ENCODE assay signal across 20 mouse cellular contexts in the genomic region with DNA sequence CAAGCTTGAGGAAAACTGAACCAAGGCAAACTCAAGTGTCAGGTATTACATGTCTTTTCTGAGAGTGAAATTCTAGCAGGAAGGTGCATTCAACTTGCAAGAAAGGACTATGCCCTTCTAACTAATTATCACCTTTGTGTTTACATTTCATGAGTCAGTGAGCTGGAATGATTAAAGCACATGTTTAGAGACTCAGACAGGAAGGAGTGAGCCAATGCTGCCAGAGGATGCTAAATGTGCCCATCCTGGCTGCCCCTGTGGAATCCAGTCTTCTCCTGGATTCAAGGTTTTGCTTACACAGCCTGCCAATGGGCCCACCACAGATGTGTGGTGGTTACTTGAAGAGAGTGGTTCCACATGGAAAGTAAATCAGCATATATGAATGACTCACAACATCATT.
A peak's percentile ranks its signal among the peaks of the same experiment; 100 is the strongest.
DNase-seq lines count a peak whose midpoint lies in the region; ATAC-seq and TF ChIP-seq lines count a peak whose summit lies in the region.
"Had no signal": no experiment of that assay in that cellular context is flagged by ENCODE, and none has a peak within 500 bp of the region (broad histone marks: within the 10 kb centered on the region; RNA-seq: fewer than 3 reads in every experiment).

No protein-coding gene starts in this region.

- H3K9ac ChIP-seq in embryonic facial prominence, embryonic 11.5 days (replicated peaks; ENCODE audit: low read length), result no peak overlapping the region
- no peak overlapping the region for H3K9ac ChIP-seq in kidney, embryonic 14.5 days (ENCODE audit: low read depth, low read length)
- H3K9ac ChIP-seq in stomach, postnatal 0 days (ENCODE audit: low read length), result no peak overlapping the region
- no peak overlapping the region for H3K9ac ChIP-seq in liver, postnatal 0 days (replicated peaks)
- H3K9ac ChIP-seq: heart, embryonic 15.5 days; liver, embryonic 14.5 days; midbrain, embryonic 15.5 days had no signal

- no peaks in the 10 kb centered on the region for H3K4me1 ChIP-seq in embryonic facial prominence, embryonic 11.5 days (ENCODE audit: control insufficient read depth, insufficient read depth, low read length)
- peaks cover 22% of the 10 kb centered on the region for H3K4me1 ChIP-seq in embryonic facial prominence, embryonic 10.5 days
- H3K4me1 ChIP-seq in kidney, adult 2 months (ENCODE audit: control insufficient read depth, insufficient read depth, low read length), result no peaks in the 10 kb centered on the region
- peaks cover 6% of the 10 kb centered on the region; the same call in 1 of the 2 replicates for H3K4me1 ChIP-seq in kidney, embryonic 14.5 days (ENCODE audit: control insufficient read depth, insufficient read depth, low read length)
- H3K4me1 ChIP-seq in stomach, postnatal 0 days (replicated peaks; ENCODE audit: control insufficient read depth, insufficient read depth), result no peaks in the 10 kb centered on the region
- H3K4me1 ChIP-seq in liver, postnatal 0 days (ENCODE audit: insufficient read depth), result no peaks in the 10 kb centered on the region
- H3K4me1 ChIP-seq: heart, embryonic 15.5 days; megakaryocyte, embryonic 14.5 days; midbrain, embryonic 15.5 days had no signal

- no peak for TF ChIP-seq POLR2A in kidney, adult 2 months (IDR thresholded peaks at IDR 0.05; ENCODE audit: low read depth, low read length)

- no peak overlapping the region for H3K4me2 ChIP-seq in embryonic facial prominence, embryonic 11.5 days (ENCODE audit: low read depth, low read length)
- no peak overlapping the region for H3K4me2 ChIP-seq in kidney, embryonic 14.5 days (replicated peaks; ENCODE audit: low read depth, low read length)
- no peak overlapping the region for H3K4me2 ChIP-seq in stomach, postnatal 0 days (replicated peaks; ENCODE audit: low read depth)
- no peak overlapping the region for H3K4me2 ChIP-seq in liver, postnatal 0 days (ENCODE audit: low read depth, low read length)
- H3K4me2 ChIP-seq: heart, embryonic 15.5 days; midbrain, embryonic 15.5 days had no signal

- TF ChIP-seq CTCF in kidney, adult 2 months (conservative IDR thresholded peaks at IDR 0.05; ENCODE audit: insufficient read depth, insufficient read length, low read depth, low read length), result no peak
- no peak for TF ChIP-seq CTCF in stomach, postnatal 0 days (IDR thresholded peaks at IDR 0.05; ENCODE audit: low read depth)
- no peak for TF ChIP-seq CTCF in liver, postnatal 0 days (IDR thresholded peaks at IDR 0.05; ENCODE audit: low read depth)

- DNase-seq in embryonic facial prominence, embryonic 11.5 days (ENCODE audit: low spot score), result peak; percentile 15
- DNase-seq in embryonic facial prominence, embryonic 10.5 days (ENCODE audit: low spot score), result no peak
- DNase-seq in kidney, adult 2 months, result peak; percentile 30
- DNase-seq in kidney, adult 18-20 months, result no peak
- no peak for DNase-seq in stomach, postnatal 0 days (ENCODE audit: low spot score)
- no peak for DNase-seq in liver, postnatal 0 days
- DNase-seq: adrenal gland, postnatal 36 days; cerebellum, postnatal 10 days; gastrocnemius, postnatal 10 days; heart, adult 18-20 months; left cerebral cortex, postnatal 4 days; thymus, adult 2 months had no signal

- H3K27me3 ChIP-seq in embryonic facial prominence, embryonic 11.5 days (ENCODE audit: control insufficient read depth, insufficient read depth, low read length), result no peaks in the 10 kb centered on the region
- H3K27me3 ChIP-seq in embryonic facial prominence, embryonic 10.5 days (replicated peaks; ENCODE audit: low read depth, poor library complexity, severe bottlenecking), result no peaks in the 10 kb centered on the region
- no peaks in the 10 kb centered on the region for H3K27me3 ChIP-seq in kidney, adult 2 months (replicated peaks; ENCODE audit: control insufficient read depth, insufficient read depth, low read length)
- H3K27me3 ChIP-seq in kidney, embryonic 14.5 days (ENCODE audit: control insufficient read depth, insufficient read depth, low read length), result no peaks in the 10 kb centered on the region
- H3K27me3 ChIP-seq in stomach, postnatal 0 days (ENCODE audit: control insufficient read depth, insufficient read depth, low read length), result no peaks in the 10 kb centered on the region
- H3K27me3 ChIP-seq in liver, postnatal 0 days (ENCODE audit: insufficient read depth, low read length), result no peaks in the 10 kb centered on the region
- H3K27me3 ChIP-seq: heart, embryonic 15.5 days; megakaryocyte, embryonic 14.5 days; midbrain, embryonic 15.5 days had no signal

- no peak overlapping the region for H3K27ac ChIP-seq in embryonic facial prominence, embryonic 11.5 days (replicated peaks; ENCODE audit: low read depth, low read length)
- no peak overlapping the region for H3K27ac ChIP-seq in embryonic facial prominence, embryonic 10.5 days (replicated peaks)
- H3K27ac ChIP-seq in kidney, adult 2 months (ENCODE audit: insufficient read depth, low read depth, low read length), result no peak overlapping the region
- no peak overlapping the region; the same call in 1 of the 2 replicates for H3K27ac ChIP-seq in kidney, embryonic 14.5 days (ENCODE audit: low read depth, low read length)
- H3K27ac ChIP-seq in stomach, postnatal 0 days (replicated peaks), result no peak overlapping the region
- no peak overlapping the region for H3K27ac ChIP-seq in liver, postnatal 0 days (ENCODE audit: low read depth)
- H3K27ac ChIP-seq: heart, embryonic 15.5 days; liver, embryonic 14.5 days; midbrain, embryonic 15.5 days had no signal

- no peak overlapping the region for H3K4me3 ChIP-seq in embryonic facial prominence, embryonic 11.5 days (ENCODE audit: low read depth, low read length)
- H3K4me3 ChIP-seq in embryonic facial prominence, embryonic 10.5 days, result no peak overlapping the region
- H3K4me3 ChIP-seq in kidney, adult 2 months (ENCODE audit: insufficient read depth, low read depth, low read length), result no peak overlapping the region
- H3K4me3 ChIP-seq in kidney, embryonic 14.5 days (ENCODE audit: low read length), result no peak overlapping the region
- no peak overlapping the region for H3K4me3 ChIP-seq in stomach, postnatal 0 days (ENCODE audit: low read depth, low read length)
- H3K4me3 ChIP-seq in liver, postnatal 0 days (ENCODE audit: low read depth, low read length), result no peak overlapping the region
- H3K4me3 ChIP-seq: heart, embryonic 15.5 days; megakaryocyte, embryonic 14.5 days; midbrain, embryonic 15.5 days had no signal

- H3K36me3 ChIP-seq in embryonic facial prominence, embryonic 11.5 days (replicated peaks; ENCODE audit: control insufficient read depth, insufficient read depth, low read depth, low read length), result no peaks in the 10 kb centered on the region
- no peaks in the 10 kb centered on the region for H3K36me3 ChIP-seq in embryonic facial prominence, embryonic 10.5 days (replicated peaks)
- no peaks in the 10 kb centered on the region for H3K36me3 ChIP-seq in kidney, adult 2 months (ENCODE audit: control insufficient read depth, insufficient read depth, low read length)
- no peaks in the 10 kb centered on the region for H3K36me3 ChIP-seq in kidney, embryonic 14.5 days (ENCODE audit: control insufficient read depth, insufficient read depth, low read length)
- no peaks in the 10 kb centered on the region for H3K36me3 ChIP-seq in stomach, postnatal 0 days (ENCODE audit: control insufficient read depth, insufficient read depth, low read length)
- H3K36me3 ChIP-seq in liver, postnatal 0 days (replicated peaks; ENCODE audit: insufficient read depth, low read length), result no peaks in the 10 kb centered on the region
- H3K36me3 ChIP-seq: heart, embryonic 15.5 days; midbrain, embryonic 15.5 days had no signal

- no peak for ATAC-seq in embryonic facial prominence, embryonic 11.5 days (replicated peaks; ENCODE audit: insufficient number of reproducible peaks, low FRiP score, low TSS enrichment, low read depth)
- peak; percentile 95 for ATAC-seq in kidney, embryonic 14.5 days (ENCODE audit: low FRiP score, low TSS enrichment)
- ATAC-seq in stomach, postnatal 0 days (ENCODE audit: low FRiP score, low TSS enrichment), result peak; percentile 60; the same call in 1 of the 2 replicates
- no peak for ATAC-seq in erythroid progenitor cell, adult 5-6 weeks (replicated peaks; ENCODE audit: low FRiP score, poor library complexity, severe bottlenecking)
- no peak for ATAC-seq in liver, postnatal 0 days
- ATAC-seq: inflammation-experienced regulatory T-cells, adult 6 months; lung, postnatal 0 days; midbrain, embryonic 15.5 days had no signal

- TF ChIP-seq EP300 in stomach, postnatal 0 days (optimal IDR thresholded peaks at IDR 0.05), result no peak
- no peak for TF ChIP-seq EP300 in liver, postnatal 0 days (IDR thresholded peaks at IDR 0.05; ENCODE audit: low read depth)

- H3K9me3 ChIP-seq in embryonic facial prominence, embryonic 11.5 days (replicated peaks; ENCODE audit: control insufficient read depth, low read length), result no peaks in the 10 kb centered on the region
- H3K9me3 ChIP-seq in embryonic facial prominence, embryonic 10.5 days, result no peaks in the 10 kb centered on the region
- no peaks in the 10 kb centered on the region for H3K9me3 ChIP-seq in kidney, embryonic 14.5 days (ENCODE audit: control insufficient read depth, low read length)
- no peaks in the 10 kb centered on the region for H3K9me3 ChIP-seq in stomach, postnatal 0 days (ENCODE audit: control insufficient read depth, low read length)
- no peaks in the 10 kb centered on the region for H3K9me3 ChIP-seq in liver, postnatal 0 days (ENCODE audit: low read length)
- H3K9me3 ChIP-seq: heart, embryonic 15.5 days; megakaryocyte, embryonic 14.5 days; midbrain, embryonic 15.5 days had no signal

Comparison
In these comparisons a context has a peak if more than half of its experiments do, and no peak if none do; other contexts are left out.
1. DNase-seq: peak in embryonic facial prominence, embryonic 11.5 days (single experiment) and kidney, adult 2 months (single experiment); none in embryonic facial prominence, embryonic 10.5 days (single experiment), kidney, adult 18-20 months (single experiment), stomach, postnatal 0 days (single experiment) and liver, postnatal 0 days (single experiment).
2. ATAC-seq: peak in kidney, embryonic 14.5 days (single experiment) and stomach, postnatal 0 days (single experiment); none in embryonic facial prominence, embryonic 11.5 days (single experiment), erythroid progenitor cell, adult 5-6 weeks (single experiment) and liver, postnatal 0 days (single experiment).